Mouse (Mus musculus) T-cell, adult 66 days (primary cell): ENCODE data around the gene Osgepl1. TPM values are rescaled to one million over a fixed set of nuclear protein-coding genes. Genes with fewer than 3 reads are reported as not detected.

Experiments
- total RNA-seq, 2 experiments: library from RNA; stranded (reverse); gene quantifications; 3 replicates in 1 of 2; 4 replicates in 1 of 2; pipeline ENCODE4 v1.2.4; 2023

The Osgepl1 gene
- total RNA-seq = 10 to 100 TPM in 1 of 2 experiments, 1 to 10 TPM in 1; 8.9 to 10.5 TPM

GRCm38 (mm10) chr1:53312989-53313967, at the start of gene Osgepl1:
Gene Osgepl1, plus strand, starts transcription at chr1:53313624.

GRCm38 (mm10) chr1:53296581-53297383, 16.6 kb upstream of the Osgepl1 start, which contains the start of the genes Pms1, Ormdl1 and Gm28778:
Gene Pms1, minus strand, starts transcription at chr1:53297018.
Gene Ormdl1, plus strand, starts transcription at chr1:53297095.
Gene Gm28778, plus strand, starts transcription at chr1:53297111.

GRCm38 (mm10) chr1:53352327-53353261, 39.2 kb downstream of the Osgepl1 start, which contains the start of the genes Asdurf, Gm28551 and Asnsd1:
Gene Asdurf, minus strand, starts transcription at chr1:53352619.
Gene Gm28551, minus strand, starts transcription at chr1:53352667.
Gene Asnsd1, minus strand, starts transcription at chr1:53352752.

Other genes with a start within 250 kb of the Osgepl1 start
- under 1 TPM in 1 of 2 experiments, not detected in 1; 0.82 TPM for gene 1700019A02Rik, start 126.0 kb upstream of the Osgepl1 start, total RNA-seq
- 10 to 100 TPM; 18.9 to 23.8 TPM for gene Pms1, start 16.6 kb upstream of the Osgepl1 start, total RNA-seq
- gene Ormdl1, start 16.5 kb upstream of the Osgepl1 start, total RNA-seq = 10 to 100 TPM; 18.8 to 24.2 TPM
- not detected for gene Gm28778, start 16.5 kb upstream of the Osgepl1 start, total RNA-seq
- 10 to 100 TPM in 1 of 2 experiments, not detected in 1; 12.9 TPM for gene Asdurf, start 39.0 kb downstream of the Osgepl1 start, total RNA-seq
- gene Gm28551, start 39.0 kb downstream of the Osgepl1 start, total RNA-seq = not detected
- gene Asnsd1, start 39.1 kb downstream of the Osgepl1 start, total RNA-seq = 10 to 100 TPM; 36.1 to 40.6 TPM